Mouse (Mus musculus): Measurements from ENCODE around the gene Ankrd12.
A peak's percentile ranks its signal among the peaks of the same experiment; 100 is the strongest.

Gene Ankrd12

DNA sequence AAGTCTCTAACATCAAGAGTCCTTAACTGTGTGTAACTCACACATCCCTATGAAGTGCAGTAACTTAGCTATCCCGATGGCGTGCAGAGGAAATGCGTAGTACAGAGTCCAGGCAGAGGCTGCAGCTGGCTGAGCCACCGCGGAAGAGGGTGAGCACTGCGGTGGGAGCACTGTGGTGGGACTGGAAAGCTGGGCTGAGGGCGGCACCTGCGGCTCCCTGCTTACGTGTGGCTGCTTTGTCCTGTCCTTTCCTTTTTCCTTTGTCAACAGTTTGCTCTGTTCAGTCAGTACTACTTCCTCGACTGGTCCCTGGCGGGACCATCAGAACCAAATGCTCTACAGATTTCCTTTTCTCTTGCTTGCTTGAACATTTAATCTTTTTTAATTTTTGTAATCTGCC is 109.1 kb downstream of the Ankrd12 start:
- DNase-seq (ENCODE audit: low spot score in 2 of 2) = no peak

DNA sequence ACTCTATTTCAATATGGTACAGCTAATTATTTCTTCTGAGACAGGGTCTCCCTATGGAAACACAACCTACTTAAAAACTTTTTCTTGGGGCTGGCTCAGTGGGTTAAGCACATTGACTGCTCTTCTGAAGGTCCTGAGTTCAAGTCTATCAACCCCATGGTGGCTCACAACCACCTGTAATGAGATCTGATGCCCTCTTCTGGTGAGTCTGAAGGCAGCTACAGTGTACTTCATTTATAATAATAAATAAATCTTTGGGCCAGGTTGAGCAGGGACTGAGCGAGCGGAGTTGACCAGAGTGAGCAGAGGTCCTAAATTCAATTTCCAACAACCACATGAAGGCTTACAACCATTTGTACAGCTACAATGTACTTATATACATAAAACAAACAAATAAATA is 114.6 kb downstream of the Ankrd12 start:
- no peak for DNase-seq (ENCODE audit: low spot score in 2 of 2)

DNA sequence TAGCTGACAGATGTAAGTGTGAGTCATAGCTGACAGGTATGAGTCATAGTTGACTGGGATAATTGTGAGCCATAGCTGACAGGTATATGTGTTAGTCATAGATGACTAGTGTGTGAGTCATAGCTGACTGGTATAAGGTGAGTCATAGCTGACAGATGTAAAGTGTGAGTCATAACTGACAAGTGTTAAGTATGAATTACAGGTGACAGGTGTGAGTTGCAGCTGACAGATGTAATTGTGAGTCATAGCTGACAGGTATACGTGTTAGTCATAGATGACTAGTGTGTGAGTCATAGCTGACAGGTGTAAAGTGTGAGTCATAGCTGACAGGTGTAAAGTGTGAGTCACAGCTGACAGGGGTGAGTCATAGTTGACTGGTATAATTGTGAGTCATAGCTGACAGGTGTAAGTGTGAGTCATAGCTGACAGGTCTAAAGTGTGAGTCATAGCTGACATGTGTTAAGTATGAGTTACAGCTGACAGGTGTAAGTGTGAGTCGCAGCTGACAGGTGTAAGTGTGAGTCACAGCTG is 115.2 kb downstream of the Ankrd12 start:
- DNase-seq (ENCODE audit: low spot score in 2 of 2) = no peak

DNA sequence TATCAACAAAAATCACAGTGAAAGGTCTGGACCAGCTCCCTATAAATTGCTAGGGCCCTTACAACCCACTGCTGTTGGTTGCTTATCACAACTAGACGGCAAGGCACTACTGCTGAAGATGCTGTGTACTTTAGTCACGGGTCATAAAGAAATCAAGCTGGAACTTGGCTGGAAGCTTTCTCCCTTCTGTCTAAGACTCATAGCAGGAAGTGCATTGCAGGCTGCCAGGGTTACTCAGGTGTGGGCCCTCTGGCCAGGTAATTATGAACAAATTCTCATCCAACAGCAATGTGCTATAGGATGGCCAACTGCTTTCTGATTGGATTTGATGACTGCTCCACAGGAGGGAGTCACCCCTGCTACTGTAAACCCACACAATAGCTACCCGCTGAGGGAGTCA is 117.9 kb downstream of the Ankrd12 start:
- DNase-seq (ENCODE audit: low spot score in 2 of 2) = no peak

DNA sequence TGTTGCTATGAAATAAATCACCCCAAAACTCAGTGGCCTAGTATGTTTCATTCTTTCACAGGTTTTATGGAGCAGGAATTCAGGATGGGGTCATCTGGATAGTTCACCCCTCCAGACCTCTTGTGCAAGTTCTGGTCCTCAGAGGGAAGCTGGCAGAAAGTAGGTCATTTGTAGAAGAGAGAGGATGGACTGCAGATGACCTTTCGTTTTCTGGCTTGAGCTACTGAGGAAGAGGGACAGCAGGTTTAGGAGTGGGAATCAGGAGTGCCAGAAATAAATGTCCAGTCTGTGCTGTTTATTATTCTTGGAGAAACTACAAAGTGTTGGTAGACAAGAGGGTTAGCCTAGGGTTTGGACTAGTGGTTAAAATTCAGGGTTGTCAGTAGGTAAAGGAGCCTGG is 118.5 kb downstream of the Ankrd12 start:
- DNase-seq (ENCODE audit: low spot score in 2 of 2) = no peak

DNA sequence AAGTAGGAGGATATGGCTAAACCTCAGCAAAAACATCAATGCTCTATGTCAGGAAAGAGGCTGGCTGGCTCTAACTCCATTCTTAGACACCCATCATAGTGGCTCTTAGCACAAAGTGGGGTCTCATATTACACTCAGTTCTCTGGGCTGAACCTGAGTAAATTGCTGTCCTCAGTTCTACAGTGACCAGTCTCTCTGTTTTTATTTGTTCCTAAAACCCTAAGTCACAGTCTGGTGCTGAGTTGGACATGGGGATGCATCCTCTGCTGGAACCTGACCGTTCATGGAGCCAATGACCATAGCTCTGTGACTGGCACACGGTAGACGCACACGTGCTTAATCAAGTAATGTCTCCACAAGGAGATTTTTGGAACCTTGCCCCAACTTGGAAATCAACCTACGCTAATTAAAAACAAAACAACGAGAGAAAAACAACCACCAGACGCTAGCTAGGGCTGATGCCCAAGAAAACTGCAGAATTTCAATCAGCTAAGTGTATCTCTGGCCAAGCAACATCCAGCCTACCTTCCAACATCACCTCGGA is 119.0 kb downstream of the Ankrd12 start:
- no peak for DNase-seq (ENCODE audit: low spot score in 2 of 2)

DNA sequence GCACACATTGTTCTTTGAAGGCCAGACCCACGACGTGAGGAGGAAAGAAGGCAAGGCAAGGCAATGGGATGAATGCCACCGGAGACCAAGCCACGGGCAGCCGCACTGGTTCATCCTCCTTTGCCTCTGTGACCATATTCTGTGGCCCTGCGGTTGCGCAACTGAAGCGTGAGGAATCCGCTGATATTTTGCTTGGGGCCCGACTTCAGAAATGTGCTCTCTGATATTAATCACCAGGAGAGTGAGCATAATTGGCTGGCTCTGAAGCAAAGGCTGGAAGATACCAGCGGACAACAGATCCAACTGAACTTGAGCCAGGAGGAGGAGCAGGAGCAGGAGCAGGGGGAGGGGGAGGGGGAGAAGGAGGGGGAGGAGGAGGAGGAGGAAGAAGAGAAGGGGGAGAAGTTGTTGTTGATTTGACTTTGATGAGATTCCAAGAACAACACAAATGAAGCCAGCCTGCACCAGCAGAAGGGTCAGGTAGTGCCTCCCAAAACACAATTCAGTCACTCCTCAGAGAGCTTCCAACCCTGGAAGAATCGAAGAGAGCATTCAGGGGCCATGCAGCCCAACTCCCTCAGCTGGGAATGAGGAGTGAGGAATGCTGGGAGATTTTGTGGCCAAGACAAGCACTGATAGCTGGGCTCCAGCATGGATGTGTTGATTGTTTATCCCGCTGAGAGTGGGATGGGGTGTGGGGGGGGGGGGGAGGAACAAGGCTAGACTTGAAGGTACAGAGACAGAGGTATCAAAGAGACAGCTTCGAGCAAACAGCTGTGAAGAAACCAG is 119.7 kb downstream of the Ankrd12 start:
- DNase-seq (ENCODE audit: low spot score in 2 of 2) = no peak

DNA sequence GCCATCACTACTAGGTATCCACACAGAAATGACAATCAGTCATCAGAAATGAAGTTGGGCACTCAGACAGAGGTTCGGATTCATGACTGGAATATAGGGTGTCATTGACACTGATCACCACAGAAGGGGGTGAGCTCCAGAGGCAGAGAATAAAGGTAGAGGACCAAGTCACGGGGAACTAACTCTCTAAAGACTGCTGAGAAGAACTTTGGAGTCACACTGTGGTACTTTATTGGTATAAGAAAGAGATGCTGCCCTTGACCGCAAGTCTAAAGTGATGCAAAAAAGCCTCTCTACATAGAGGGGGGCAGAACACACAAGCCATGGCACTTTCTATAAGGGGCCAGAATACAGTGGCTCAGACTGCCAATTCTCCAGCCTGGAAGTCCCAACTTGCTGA is 120.7 kb downstream of the Ankrd12 start:
- no peak for DNase-seq (ENCODE audit: low spot score in 2 of 2)

DNA sequence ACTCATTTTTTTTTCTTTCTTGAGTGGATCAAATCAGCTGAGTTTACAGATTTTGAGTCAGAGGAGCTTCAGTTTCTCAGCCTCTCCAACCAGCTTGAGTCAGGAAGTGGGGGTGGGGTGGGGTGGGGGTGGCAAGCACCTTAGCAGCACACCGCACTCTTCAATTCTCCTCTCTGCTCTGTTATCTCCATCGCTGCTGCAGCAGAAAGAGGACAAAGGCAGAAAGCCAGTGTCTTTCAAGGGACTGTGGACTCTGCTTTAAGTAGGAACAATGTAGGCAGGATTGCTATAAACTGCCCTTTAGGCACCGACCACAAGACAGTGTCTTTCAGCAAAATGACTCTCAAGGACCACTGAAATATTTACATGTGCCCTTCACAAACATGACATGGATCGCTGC is 122.9 kb downstream of the Ankrd12 start:
- no peak for DNase-seq (ENCODE audit: low spot score in 2 of 2)

DNA sequence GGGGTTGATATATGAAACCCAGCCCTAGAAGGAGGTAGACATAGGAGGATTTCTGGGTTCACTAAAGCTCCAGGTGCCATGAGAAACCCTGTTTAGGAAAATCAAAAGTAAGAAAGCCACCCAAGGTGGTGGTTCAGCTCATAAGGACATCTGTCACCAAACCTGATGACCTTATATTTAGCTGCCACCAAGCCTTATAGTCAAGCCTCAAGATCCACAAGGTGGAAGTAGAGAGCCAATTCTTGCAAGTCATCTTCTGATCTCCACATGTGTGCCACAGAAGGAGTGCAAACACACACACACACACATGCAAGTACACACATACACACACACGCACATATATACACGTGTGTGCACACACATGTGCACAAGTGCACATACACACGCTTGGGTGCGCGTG is 124.8 kb downstream of the Ankrd12 start:
- DNase-seq (ENCODE audit: low spot score in 2 of 2) = no peak

DNA sequence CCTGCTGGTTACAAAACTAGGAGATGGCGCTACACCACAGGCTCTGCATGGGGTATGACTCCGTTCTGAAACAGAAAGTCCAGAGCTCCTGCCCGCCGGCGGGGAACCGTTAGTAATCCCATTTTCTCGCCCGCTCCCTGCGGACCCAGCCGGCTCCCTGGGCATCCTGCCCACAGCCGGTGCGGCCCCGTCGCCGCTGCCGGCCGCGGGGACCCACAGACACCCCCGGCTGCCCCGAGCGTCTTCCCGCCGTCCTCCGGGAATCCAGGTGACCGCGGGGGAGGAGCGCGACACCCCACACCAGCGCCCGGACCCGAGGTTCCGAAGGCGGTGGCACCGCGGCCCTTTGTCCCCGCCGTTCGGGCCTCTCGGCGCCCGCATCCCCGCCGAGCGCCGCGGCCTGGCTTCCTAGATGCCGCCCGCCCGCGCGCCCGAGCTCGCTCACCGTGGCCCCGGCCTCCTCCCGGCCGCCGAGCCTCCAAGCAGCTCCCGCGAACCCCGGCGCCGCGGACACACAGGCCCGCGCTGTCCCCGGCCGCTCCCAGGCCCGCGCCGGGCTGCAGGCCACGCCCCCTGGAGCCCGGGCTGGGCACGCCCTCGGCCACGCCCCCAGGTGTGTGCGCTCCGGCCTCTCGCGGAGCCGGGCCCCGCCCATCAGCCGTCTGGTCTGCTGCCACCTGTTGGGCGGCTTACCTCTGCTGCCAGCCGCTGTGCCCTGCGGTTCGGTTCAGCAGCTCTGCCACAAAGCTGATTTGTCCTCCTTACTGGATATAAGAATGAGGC is 126.1 kb downstream of the Ankrd12 start, which contains the start of gene Twsg1:
Twsg1 (minus strand) TSS at position 605 of the 783 bp plus-strand sequence.
- peak; percentile 71 to 91 for DNase-seq (ENCODE audit: low spot score in 2 of 2)

DNA sequence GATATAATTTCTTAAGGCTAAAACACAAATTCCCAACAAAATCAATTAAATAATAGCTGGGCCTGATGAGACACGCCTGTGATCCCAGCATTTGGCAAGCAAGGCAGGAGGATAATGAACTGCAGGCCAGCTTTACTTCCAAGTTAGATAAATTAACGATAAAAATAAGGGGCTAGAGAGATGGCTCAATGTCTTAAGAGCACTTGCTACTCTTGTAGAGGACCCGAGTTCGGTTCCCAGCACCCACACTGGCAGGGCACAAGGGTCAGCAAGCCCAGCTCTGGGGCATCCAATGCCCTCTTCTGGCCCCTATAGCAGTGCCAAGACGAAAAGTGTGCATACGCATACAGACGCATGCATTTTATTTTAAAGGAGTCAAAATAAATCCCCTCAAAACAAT is 126.7 kb downstream of the Ankrd12 start:
- peak in 1 of 2 experiments; percentile 13 for DNase-seq (ENCODE audit: low spot score in 2 of 2)

DNA sequence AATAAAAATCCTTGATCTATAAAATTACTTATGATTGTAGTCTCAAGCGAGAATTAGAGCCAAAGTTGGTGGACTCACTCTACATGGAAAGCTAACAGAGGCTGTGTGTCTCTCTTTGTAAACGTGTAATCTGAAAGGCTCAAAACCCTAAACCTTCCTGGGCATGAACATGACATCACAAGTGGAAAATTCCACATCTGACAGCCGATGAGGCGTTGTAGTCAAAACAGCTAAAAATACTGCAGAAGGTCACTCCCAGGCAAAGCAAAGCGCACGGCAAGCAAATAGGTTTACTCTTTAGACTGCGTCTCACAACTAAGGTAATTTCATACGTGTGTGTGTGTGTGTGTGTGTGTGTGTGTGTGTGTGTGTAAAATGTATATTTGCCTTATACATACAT is 129.6 kb downstream of the Ankrd12 start:
- no peak for DNase-seq (ENCODE audit: low spot score in 2 of 2)

DNA sequence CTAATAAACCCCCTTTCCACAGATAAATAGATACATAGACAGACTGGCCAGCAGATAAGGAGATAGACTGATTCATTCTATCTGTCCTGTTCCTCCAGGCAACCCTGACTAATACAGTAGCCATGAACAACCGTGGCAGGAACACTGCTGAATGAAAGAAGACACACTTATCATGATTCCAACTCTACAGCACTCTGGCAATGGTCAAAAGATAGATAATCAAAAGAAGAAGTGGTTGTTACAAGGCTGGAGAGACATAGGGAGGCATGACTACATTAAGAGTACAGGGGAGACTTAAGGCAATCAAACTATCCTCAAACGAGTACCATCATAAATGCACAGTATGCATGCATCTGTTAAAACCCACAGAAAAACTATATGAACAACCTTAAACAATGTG is 131.5 kb downstream of the Ankrd12 start:
- no peak for DNase-seq (ENCODE audit: low spot score in 2 of 2)

DNA sequence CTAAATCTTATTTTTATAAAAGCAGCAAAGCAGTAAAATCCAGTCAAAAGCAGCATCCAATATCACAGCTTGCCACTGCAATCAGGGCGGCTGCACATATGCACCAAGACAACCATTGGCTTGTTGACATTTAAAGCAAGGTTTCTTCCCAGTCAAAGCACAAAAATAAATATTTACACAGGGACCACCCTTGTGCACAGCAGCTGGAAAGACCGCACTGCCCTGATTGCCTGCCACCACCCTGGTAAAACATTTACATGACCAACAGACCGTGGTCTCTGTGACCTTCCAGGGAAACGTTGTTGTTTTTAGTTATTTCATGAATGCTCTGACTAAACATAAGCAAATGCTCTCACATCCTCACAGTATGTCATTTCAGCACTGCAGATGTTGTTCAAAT is 134.5 kb downstream of the Ankrd12 start:
- DNase-seq (ENCODE audit: low spot score in 2 of 2) = no peak

DNA sequence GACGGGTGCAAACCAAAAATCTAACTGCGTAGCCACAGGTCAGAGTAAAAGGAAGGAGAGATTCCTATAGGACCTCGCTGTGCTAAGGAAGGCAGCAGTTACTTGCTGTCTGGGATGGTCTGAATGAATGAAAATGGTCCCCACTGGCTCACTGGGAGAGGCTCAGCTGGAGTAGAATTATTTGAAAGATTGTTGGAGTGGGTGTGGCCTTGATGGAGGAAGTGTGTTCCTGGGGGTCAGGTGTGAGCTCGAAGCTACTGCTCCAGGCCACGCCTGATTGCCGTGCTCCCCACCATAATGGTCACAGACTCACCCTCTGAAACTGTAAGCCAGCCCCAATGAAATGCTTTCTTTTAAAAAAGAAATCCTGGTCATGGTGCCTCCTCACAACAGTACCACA is 135.6 kb downstream of the Ankrd12 start:
- DNase-seq (ENCODE audit: low spot score in 2 of 2) = no peak

DNA sequence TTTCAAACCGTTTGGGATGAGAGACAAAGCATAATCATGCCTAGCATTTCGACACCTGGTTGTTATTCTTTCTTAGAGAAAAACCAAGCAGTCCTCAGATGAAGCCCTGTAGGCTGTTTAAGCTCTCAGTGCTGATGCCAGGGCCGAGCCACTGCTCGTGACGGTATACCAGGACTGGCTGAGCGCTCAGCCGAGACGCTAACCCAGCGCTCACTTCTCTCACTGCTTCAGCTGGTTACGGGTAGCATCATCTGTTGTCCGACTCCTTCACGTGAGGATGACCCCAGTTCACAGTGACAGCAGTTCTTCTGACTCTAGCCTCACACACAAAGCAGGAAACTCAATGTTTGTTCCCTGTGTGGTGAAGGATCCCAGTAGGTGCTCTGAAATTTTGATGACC is 136.7 kb downstream of the Ankrd12 start:
- no peak for DNase-seq (ENCODE audit: low spot score in 2 of 2)

DNA sequence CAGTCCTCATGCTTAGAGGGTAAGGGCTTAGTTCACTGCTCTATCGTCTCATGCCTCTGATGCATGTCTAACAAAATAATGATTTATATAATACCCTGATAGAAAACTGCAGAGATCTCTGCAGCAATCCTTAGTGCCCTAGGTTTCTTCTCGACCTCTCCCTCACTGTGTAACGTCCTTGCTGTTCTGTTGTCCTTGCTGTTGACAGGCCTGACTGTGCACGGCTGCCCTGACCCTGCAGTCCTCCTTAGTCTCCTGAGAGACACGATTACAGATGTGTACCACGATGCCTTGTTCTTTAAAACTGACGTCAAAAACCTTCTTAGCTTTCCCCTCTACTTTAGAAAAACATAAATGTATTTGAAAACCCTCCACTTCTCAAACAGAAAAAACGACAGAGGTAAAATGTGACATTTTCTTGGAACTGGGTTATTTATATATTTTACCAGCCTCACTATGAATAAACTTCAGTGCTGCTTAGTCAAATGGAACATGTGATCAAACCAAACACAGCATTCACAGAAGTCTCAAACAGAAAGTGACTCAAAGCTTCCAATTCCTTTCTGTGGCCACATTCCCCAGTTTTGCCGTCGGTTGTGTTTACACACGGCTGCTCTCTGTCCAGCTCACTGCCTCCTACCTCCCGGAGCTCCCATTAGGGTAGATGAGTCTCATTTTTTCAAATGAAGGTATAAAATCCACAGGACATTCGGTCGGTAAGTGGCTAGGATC is 137.3 kb downstream of the Ankrd12 start:
- no peak for DNase-seq (ENCODE audit: low spot score in 2 of 2)

DNA sequence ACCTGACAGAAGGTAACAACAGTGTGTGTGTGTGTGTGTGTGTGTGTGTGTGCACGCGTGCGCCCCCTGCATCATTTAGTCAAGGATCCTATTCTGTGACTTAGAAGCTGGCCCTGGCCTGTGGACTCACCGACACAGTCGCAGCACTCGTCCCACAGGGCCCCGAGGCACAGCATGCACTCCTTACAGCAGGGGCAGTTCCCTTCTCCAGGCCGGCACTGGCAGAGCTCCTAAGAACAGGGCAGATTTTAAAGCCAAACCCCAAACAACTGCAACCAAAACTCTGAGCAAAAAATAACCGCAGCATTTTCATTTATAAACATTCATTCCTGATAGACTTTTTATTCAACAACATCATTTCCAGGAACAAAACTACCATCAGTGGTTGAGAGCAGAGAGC is 139.2 kb downstream of the Ankrd12 start:
- DNase-seq (ENCODE audit: low spot score in 2 of 2) = no peak

DNA sequence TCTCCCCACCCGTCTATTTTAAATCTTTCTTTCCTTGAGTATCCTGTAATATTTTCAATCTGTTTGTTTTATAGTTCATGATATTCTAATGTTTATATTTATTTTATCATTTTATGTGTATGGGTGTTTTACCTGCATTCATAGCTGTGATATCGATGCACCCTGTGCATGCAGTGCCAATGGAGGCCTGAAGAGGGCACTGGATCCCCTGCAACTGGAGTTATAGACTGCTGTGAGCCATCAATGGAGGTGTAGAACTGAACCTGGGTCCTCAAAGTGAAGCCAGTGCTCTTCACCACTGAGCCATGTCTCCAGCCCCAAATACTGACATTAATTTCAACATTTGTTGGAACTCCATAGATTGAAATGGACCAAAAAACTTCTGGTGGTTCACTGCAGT is 143.1 kb downstream of the Ankrd12 start:
- DNase-seq (ENCODE audit: low spot score in 2 of 2) = no peak

DNA sequence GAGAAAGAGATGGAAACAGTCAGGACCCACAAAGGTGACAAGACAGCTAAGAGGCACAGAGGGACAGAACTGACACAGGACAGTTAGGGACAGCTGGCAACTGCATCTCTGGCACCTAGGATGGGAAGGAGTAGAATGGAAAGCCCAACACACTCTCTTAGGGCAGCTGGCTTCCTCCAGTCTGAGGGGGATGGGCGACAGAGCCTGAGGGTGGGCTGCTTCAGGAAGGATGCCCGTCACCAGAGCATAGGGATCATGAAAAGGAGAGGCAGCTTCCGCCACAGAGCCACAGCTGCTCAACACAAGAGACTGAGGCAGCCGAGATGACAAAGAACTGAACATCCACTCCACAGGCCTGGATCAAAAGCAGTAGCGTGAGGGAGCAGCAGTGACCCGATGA is 145.4 kb downstream of the Ankrd12 start:
- no peak for DNase-seq (ENCODE audit: low spot score in 2 of 2)

DNA sequence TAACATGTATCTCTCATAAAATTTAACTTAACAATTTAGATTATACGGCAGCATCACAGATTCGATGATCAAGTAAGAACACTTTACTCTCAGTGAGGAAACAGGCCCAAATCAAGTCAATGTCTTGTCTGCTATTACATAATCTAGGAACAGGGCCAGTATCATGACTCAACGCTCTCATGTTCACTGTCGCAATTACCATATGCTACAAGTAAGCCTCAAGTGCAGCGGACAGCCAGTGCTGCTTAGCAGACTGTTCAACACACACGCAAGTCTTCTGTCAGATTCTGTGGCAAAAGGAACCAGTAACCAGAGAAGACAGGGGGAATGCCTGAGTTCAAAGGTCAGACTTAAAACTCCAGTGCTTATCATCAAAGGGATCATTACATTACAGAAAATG is 145.9 kb downstream of the Ankrd12 start:
- DNase-seq (ENCODE audit: low spot score in 2 of 2) = no peak

Measured in cerebellum, postnatal 4 days (tissue).